Mouse (Mus musculus) right cerebral cortex, adult 2 months (tissue): ENCODE measurements around the gene Cnih1.

Experiments used
- DNase-seq, 2 experiments: peaks; one replicate each; pipeline ENCODE4 v3.0.0; 2021 to 2022; ENCODE audit warnings: low spot score in 2 of 2

Gene Cnih1

GRCm38 (mm10) chr14:46725743-46726142 is 62.5 kb downstream of the Cnih1 start:
- DNase-seq, result peak in 1 of 2 experiments; percentile 7
